Mouse (Mus musculus): ENCODE results near the gene Dip2b.

GRCm38 (mm10) chr15:100040541-100041266 lies 2.2 kb downstream of the Dip2b start:
- TF ChIP-seq CTCF (IDR thresholded peaks at IDR 0.05; ENCODE audit: control insufficient read depth, insufficient read depth, low read length) (0 out of 2 replicates have a peak, but pooled peaks have one; percentile 1), POLR2A (IDR thresholded peaks at IDR 0.05; ENCODE audit: borderline replicate concordance, control insufficient read depth, low read depth, low read length) (no peak)
